In genomic region chr4:54904641-54905040, GRCm38 (mm10) we compare ENCODE assay signal across 21 mouse cellular contexts. TPM values are rescaled to one million over a fixed set of nuclear protein-coding genes. Genes with fewer than 3 reads are reported as not detected.
DNase-seq lines count a peak whose midpoint lies in the region; TF ChIP-seq lines count a peak whose summit lies in the region.
"Had no signal": no experiment of that assay in that cellular context is flagged by ENCODE, and none has a peak within 500 bp of the region (broad histone marks: within the 10 kb centered on the region; RNA-seq: fewer than 3 reads in every experiment).

No protein-coding gene starts in this region.

- H3K4me3 ChIP-seq in gastrocnemius, adult 2 months = no peak overlapping the region
- H3K4me3 ChIP-seq: embryonic facial prominence, embryonic 12.5 days; embryonic facial prominence, embryonic 15.5 days; heart, embryonic 12.5 days; heart, embryonic 15.5 days; hindbrain, embryonic 10.5 days; hindbrain, embryonic 13.5 days had no signal

- H3K27ac ChIP-seq in gastrocnemius, adult 2 months = peak overlapping the region; percentile 61; the same call in 1 of the 2 replicates
- H3K27ac ChIP-seq: embryonic facial prominence, embryonic 12.5 days; embryonic facial prominence, embryonic 15.5 days; heart, embryonic 15.5 days; hindbrain, embryonic 10.5 days; hindbrain, embryonic 13.5 days had no signal

- intact Hi-C loops in gastrocnemius, adult 2 months (cut with DNase I) = no loop called here

- TF ChIP-seq CTCF in gastrocnemius, adult 2 months (IDR thresholded peaks at IDR 0.05) = no peak

- no peak for DNase-seq in gastrocnemius, adult 2 months
- DNase-seq in gastrocnemius, postnatal 10 days = no peak
- DNase-seq in adrenal gland, adult 8-10 months = peak; percentile 54
- peak; percentile 37 for DNase-seq in adrenal gland, postnatal 10 days
- no peak for DNase-seq in right cerebral cortex, postnatal 25 days
- DNase-seq in layer of hippocampus, postnatal 10 days (ENCODE audit: low spot score in 2 of 2) = no peak
- DNase-seq: cerebellum, adult 18-20 months; cerebellum, adult 9-10 months; cerebellum, postnatal 25 days; forebrain, postnatal 0 days; gastrocnemius, postnatal 36 days; heart, postnatal 10 days; heart, postnatal 36 days; kidney, adult 18-20 months had no signal

RNA-seq across cellular contexts. Expression of gene Zfp462, which starts 40.2 kb away (rescaled TPM):
- 10 to 100 TPM; 20.9 to 27.4 TPM for total RNA-seq in gastrocnemius, adult 2 months (2021)
- total RNA-seq in gastrocnemius, postnatal 10 days (2021) = 10 to 100 TPM; 24.0 to 39.0 TPM
- total RNA-seq in adrenal gland, adult 8-10 months (2022) = 10 to 100 TPM; 43.7 to 73.9 (median 58.2) TPM
- total RNA-seq in adrenal gland, postnatal 10 days (2021) = 10 to 100 TPM; 36.5 to 49.0 TPM
- 10 to 100 TPM; 60.9 to 68.6 TPM for total RNA-seq in layer of hippocampus, postnatal 10 days (2021)
- total RNA-seq: MEL had no signal

Comparison
In these comparisons a context has a peak if more than half of its experiments do, and no peak if none do; other contexts are left out.
1. DNase-seq: peak in adrenal gland, adult 8-10 months (single experiment) and adrenal gland, postnatal 10 days (single experiment); none in gastrocnemius, adult 2 months (single experiment), gastrocnemius, postnatal 10 days (single experiment), right cerebral cortex, postnatal 25 days (single experiment) and layer of hippocampus, postnatal 10 days (0 of 2).